Mouse (Mus musculus): ENCODE results near the gene Calm1. TPM values are rescaled to one million over a fixed set of nuclear protein-coding genes. Genes with fewer than 3 reads are reported as not detected.
"Not testable (repeated sequence)": the region's sequence is repeated elsewhere in the genome, so short reads cannot be mapped to it uniquely, and the experiment has no call there.

Calm1 gene
- polyA plus RNA-seq, 1 experiment from 2014 or later: 1,668 TPM

- peak; percentile 88 for ATAC-seq (ENCODE audit: insufficient number of reproducible peaks, insufficient read depth, low FRiP score, low read depth)
- Histone ChIP-seq H3K4me2 (replicated peaks; ENCODE audit: low read depth, low read length) (no peak overlapping the region), H3K36me3 (ENCODE audit: control insufficient read depth, insufficient read depth, low read length) (peaks cover 30% of the 10 kb centered on the region), H3K4me1 (ENCODE audit: control insufficient read depth, insufficient read depth, low read length) (peaks cover 9% of the 10 kb centered on the region; the same call in 1 of the 2 replicates), H3K27ac (ENCODE audit: low read length) (peak overlapping the region; percentile 70), H3K9me3 (ENCODE audit: control insufficient read depth, low read depth, low read length) (no peaks in the 10 kb centered on the region), H3K9ac (replicated peaks; ENCODE audit: low read depth, low read length) (no peak overlapping the region), H3K4me3 (ENCODE audit: low read depth, low read length) (no peak overlapping the region), H3K27me3 (ENCODE audit: control insufficient read depth, insufficient read depth, low read length) (no peaks in the 10 kb centered on the region)
- WGBS: 32% methylated on average over 5 of the region's 5 CpGs
These were observed 11.7 kb downstream of the Calm1 start for GRCm38 (mm10) chr12:100210973-100211372.

DNA sequence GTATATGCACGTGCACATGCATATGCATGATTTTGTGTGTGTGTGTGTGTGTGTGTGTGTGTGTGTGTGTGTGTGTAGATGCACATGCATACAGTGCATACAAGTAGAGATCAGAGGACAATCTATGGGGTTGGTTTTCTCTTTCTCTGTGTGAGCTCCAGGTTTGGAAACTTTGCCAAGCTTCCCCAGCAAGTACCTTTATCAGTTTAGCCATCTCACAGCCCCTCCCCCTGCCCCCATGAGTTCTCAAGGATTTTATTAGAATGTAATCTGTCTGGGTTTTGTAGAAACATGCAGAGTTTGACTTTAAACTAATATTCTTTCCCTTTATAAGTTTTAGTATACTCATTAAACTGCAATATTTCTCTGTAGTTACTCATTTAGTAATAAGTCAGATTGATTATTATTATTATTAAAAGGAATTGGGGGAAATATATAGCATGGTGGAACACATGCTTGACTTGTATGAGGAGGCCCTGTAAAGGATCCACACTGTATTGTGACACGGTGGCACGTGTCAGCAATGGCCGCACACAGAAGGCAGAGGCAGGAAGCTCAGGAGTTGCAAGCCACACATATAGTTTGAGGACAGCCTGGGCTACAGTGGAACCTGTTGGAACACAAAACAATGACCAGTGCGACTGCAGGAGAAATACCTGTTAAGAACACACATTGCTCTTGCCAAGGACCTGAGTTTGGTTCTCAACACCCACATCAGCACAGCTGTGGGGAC, 12.4 kb downstream of the Calm1 start:
- Histone ChIP-seq H3K36me3 (ENCODE audit: control insufficient read depth, insufficient read depth, low read length) (peaks cover 25% of the 10 kb centered on the region), H3K27me3 (ENCODE audit: control insufficient read depth, insufficient read depth, low read length) (no peaks in the 10 kb centered on the region), H3K27ac (ENCODE audit: low read length) (peak overlapping the region; percentile 1; the same call in 1 of the 2 replicates), H3K4me3 (ENCODE audit: low read depth, low read length) (no peak overlapping the region), H3K9me3 (ENCODE audit: control insufficient read depth, low read depth, low read length) (no peaks in the 10 kb centered on the region), H3K9ac (replicated peaks; ENCODE audit: low read depth, low read length) (no peak overlapping the region), H3K4me1 (ENCODE audit: control insufficient read depth, insufficient read depth, low read length) (peaks cover 9% of the 10 kb centered on the region; the same call in 1 of the 2 replicates), H3K4me2 (replicated peaks; ENCODE audit: low read depth, low read length) (no peak overlapping the region)
- WGBS: 85% methylated on average over 5 of the region's 5 CpGs
- no peak for ATAC-seq (ENCODE audit: insufficient number of reproducible peaks, insufficient read depth, low FRiP score, low read depth)

- Histone ChIP-seq H3K4me1 (ENCODE audit: control insufficient read depth, insufficient read depth, low read length) (peaks cover 9% of the 10 kb centered on the region; the same call in 1 of the 2 replicates), H3K9ac (replicated peaks; ENCODE audit: low read depth, low read length) (no peak overlapping the region), H3K27me3 (ENCODE audit: control insufficient read depth, insufficient read depth, low read length) (no peaks in the 10 kb centered on the region), H3K27ac (ENCODE audit: low read length) (peak overlapping the region; percentile 1; the same call in 1 of the 2 replicates), H3K4me2 (replicated peaks; ENCODE audit: low read depth, low read length) (no peak overlapping the region), H3K36me3 (ENCODE audit: control insufficient read depth, insufficient read depth, low read length) (peaks cover 17% of the 10 kb centered on the region), H3K4me3 (ENCODE audit: low read depth, low read length) (no peak overlapping the region), H3K9me3 (ENCODE audit: control insufficient read depth, low read depth, low read length) (no peaks in the 10 kb centered on the region)
- peak; percentile 50; the same call in 1 of the 2 replicates for ATAC-seq (ENCODE audit: insufficient number of reproducible peaks, insufficient read depth, low FRiP score, low read depth)
- WGBS: 45% methylated on average over 3 of the region's 3 CpGs
These were observed 13.2 kb downstream of the Calm1 start for GRCm38 (mm10) chr12:100212397-100212796.

DNA sequence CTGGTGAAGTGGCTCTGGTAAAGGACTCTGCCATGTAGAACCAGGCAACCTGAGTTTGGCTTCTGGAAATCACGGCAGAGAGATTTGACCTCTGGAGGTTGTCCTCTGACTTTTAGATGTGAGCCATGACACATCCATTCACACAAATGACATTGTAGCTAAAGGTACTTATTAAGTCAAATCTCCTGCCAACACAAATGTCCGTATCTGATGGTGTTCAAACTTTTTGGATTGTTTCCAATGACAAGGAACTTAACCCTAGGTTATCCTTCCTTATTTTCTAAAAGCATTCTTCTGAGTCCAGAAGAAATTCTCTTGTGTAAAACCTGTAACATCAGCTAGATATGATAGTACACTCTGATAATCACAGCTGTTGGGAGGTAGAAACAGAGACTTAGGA, 13.9 kb downstream of the Calm1 start:
- H3K27me3 ChIP-seq (ENCODE audit: control insufficient read depth, insufficient read depth, low read length): no peaks in the 10 kb centered on the region
- H3K9ac ChIP-seq (replicated peaks; ENCODE audit: low read depth, low read length): no peak overlapping the region
- no peak for ATAC-seq (ENCODE audit: insufficient number of reproducible peaks, insufficient read depth, low FRiP score, low read depth)
- no peak overlapping the region for H3K4me2 ChIP-seq (replicated peaks; ENCODE audit: low read depth, low read length)
- WGBS: 63% methylated on average over 2 of the region's 2 CpGs
- no peaks in the 10 kb centered on the region for H3K9me3 ChIP-seq (ENCODE audit: control insufficient read depth, low read depth, low read length)
- H3K36me3 ChIP-seq (ENCODE audit: control insufficient read depth, insufficient read depth, low read length): peaks cover 9% of the 10 kb centered on the region; the same call in 1 of the 2 replicates
- H3K4me1 ChIP-seq (ENCODE audit: control insufficient read depth, insufficient read depth, low read length): peaks cover 9% of the 10 kb centered on the region; the same call in 1 of the 2 replicates
- H3K27ac ChIP-seq (ENCODE audit: low read length): no peak overlapping the region
- H3K4me3 ChIP-seq (ENCODE audit: low read depth, low read length): no peak overlapping the region

DNA sequence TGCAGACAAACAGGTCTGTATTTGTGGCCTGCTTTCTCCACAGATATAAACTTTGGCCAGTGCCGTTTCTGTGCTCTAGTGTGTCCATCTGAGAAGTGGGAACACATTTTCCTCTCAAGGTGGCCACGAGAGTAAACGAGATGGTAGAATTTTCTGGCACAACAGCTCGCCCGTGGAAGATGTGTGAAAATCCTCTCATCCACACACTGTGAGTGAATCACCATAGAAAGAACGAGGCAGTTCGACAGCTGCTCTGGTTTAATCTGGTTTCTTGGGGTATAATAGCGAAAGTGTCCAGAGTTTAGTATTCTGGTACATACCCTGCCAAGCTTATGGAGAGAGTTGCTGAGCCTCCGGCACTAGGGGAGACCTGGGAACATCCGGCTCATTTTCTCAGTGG, 14.9 kb downstream of the Calm1 start:
- Histone ChIP-seq H3K27me3 (ENCODE audit: control insufficient read depth, insufficient read depth, low read length) (no peaks in the 10 kb centered on the region), H3K9ac (replicated peaks; ENCODE audit: low read depth, low read length) (no peak overlapping the region), H3K4me2 (replicated peaks; ENCODE audit: low read depth, low read length) (no peak overlapping the region), H3K9me3 (ENCODE audit: control insufficient read depth, low read depth, low read length) (no peaks in the 10 kb centered on the region), H3K4me3 (ENCODE audit: low read depth, low read length) (no peak overlapping the region), H3K36me3 (ENCODE audit: control insufficient read depth, insufficient read depth, low read length) (peaks cover under 1% of the 10 kb centered on the region; the same call in 1 of the 2 replicates), H3K27ac (ENCODE audit: low read length) (no peak overlapping the region), H3K4me1 (ENCODE audit: control insufficient read depth, insufficient read depth, low read length) (peaks cover 9% of the 10 kb centered on the region; the same call in 1 of the 2 replicates)
- WGBS: 93% methylated on average over 10 of the region's 10 CpGs
- ATAC-seq (ENCODE audit: insufficient number of reproducible peaks, insufficient read depth, low FRiP score, low read depth): no peak

- Histone ChIP-seq H3K9me3 (ENCODE audit: control insufficient read depth, low read depth, low read length) (no peaks in the 10 kb centered on the region), H3K4me2 (replicated peaks; ENCODE audit: low read depth, low read length) (no peak overlapping the region), H3K4me1 (ENCODE audit: control insufficient read depth, insufficient read depth, low read length) (peaks cover 9% of the 10 kb centered on the region; the same call in 1 of the 2 replicates), H3K9ac (replicated peaks; ENCODE audit: low read depth, low read length) (no peak overlapping the region), H3K27me3 (ENCODE audit: control insufficient read depth, insufficient read depth, low read length) (no peaks in the 10 kb centered on the region), H3K36me3 (ENCODE audit: control insufficient read depth, insufficient read depth, low read length) (no peaks in the 10 kb centered on the region; the same call in 1 of the 2 replicates), H3K4me3 (ENCODE audit: low read depth, low read length) (no peak overlapping the region), H3K27ac (ENCODE audit: low read length) (no peak overlapping the region)
- ATAC-seq (ENCODE audit: insufficient number of reproducible peaks, insufficient read depth, low FRiP score, low read depth): no peak
- WGBS: 54% methylated on average over 3 of the region's 3 CpGs
These were observed 15.5 kb downstream of the Calm1 start for GRCm38 (mm10) chr12:100214738-100215137.

DNA sequence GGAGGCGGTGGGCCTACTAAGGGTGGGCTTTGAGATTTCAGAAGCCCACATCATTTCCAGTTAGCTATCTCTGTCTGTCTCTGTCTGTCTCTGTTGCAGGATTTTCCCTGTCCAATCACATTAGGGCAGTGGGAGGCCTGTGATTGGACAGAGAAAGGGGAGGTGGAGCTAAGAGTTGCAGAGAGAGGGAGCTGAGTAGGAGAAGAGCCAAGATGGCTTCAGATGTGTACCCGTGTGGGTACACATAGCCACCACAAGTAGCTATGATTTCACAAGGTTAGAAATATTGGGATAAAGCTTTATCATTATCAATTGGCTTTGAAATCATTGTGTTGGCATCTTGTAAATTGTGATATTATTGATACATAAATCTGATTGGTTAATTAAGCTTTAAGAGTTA, 17.9 kb downstream of the Calm1 start:
- H3K4me3 ChIP-seq (ENCODE audit: low read depth, low read length); H3K27me3 ChIP-seq (ENCODE audit: control insufficient read depth, insufficient read depth, low read length); H3K4me1 ChIP-seq (ENCODE audit: control insufficient read depth, insufficient read depth, low read length); H3K9me3 ChIP-seq (ENCODE audit: control insufficient read depth, low read depth, low read length); H3K9ac ChIP-seq (replicated peaks; ENCODE audit: low read depth, low read length); H3K36me3 ChIP-seq (ENCODE audit: control insufficient read depth, insufficient read depth, low read length); H3K4me2 ChIP-seq (replicated peaks; ENCODE audit: low read depth, low read length); H3K27ac ChIP-seq (ENCODE audit: low read length); ATAC-seq (ENCODE audit: insufficient number of reproducible peaks, insufficient read depth, low FRiP score, low read depth): not testable (repeated sequence)
- 87% methylated on average over 2 of the region's 2 CpGs for WGBS

- no peaks in the 10 kb centered on the region; the same call in 1 of the 2 replicates for H3K4me1 ChIP-seq (ENCODE audit: control insufficient read depth, insufficient read depth, low read length)
- WGBS: 66% methylated on average over 4 of the region's 4 CpGs
- H3K27ac ChIP-seq (ENCODE audit: low read length): no peak overlapping the region
- no peak overlapping the region for H3K9ac ChIP-seq (replicated peaks; ENCODE audit: low read depth, low read length)
- H3K27me3 ChIP-seq (ENCODE audit: control insufficient read depth, insufficient read depth, low read length): no peaks in the 10 kb centered on the region
- no peaks in the 10 kb centered on the region for H3K9me3 ChIP-seq (ENCODE audit: control insufficient read depth, low read depth, low read length)
- ATAC-seq (ENCODE audit: insufficient number of reproducible peaks, insufficient read depth, low FRiP score, low read depth): 0 out of 2 replicates have a peak, but pooled peaks have one; percentile 63
- H3K4me2 ChIP-seq (replicated peaks; ENCODE audit: low read depth, low read length): no peak overlapping the region
- H3K36me3 ChIP-seq (ENCODE audit: control insufficient read depth, insufficient read depth, low read length): no peaks in the 10 kb centered on the region
- H3K4me3 ChIP-seq (ENCODE audit: low read depth, low read length): no peak overlapping the region
These were observed 20.8 kb downstream of the Calm1 start for GRCm38 (mm10) chr12:100220012-100220411.

Measured in stomach, embryonic 14.5 days (tissue).